Mouse (Mus musculus) right cerebral cortex, adult 2 months (tissue): ENCODE data around the gene Nrp1.

Experiments used
- DNase-seq, 2 experiments: peaks; one replicate each; pipeline ENCODE4 v3.0.0; 2021 to 2022; ENCODE audit warnings: low spot score in 2 of 2

The Nrp1 gene

DNA sequence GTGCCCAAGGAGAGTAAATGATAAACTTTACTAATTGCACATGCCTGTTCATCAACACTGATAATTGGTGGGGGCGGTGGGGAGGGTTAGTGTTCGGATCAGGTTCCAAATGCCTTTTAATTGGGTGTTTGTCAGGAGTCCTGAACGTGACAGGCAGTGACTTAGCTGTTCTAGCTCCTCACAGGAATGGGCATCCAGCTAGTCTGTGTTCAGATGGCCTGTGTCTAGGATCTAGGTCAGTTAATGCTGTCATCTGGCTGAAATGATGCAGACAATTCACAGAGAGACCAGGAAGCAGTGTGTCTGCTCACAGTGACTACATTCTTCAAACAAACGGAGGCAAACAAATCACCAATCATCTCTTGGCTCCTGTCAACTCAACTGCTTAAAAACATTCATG is 12.1 kb downstream of the Nrp1 start:
- DNase-seq: no peak

DNA sequence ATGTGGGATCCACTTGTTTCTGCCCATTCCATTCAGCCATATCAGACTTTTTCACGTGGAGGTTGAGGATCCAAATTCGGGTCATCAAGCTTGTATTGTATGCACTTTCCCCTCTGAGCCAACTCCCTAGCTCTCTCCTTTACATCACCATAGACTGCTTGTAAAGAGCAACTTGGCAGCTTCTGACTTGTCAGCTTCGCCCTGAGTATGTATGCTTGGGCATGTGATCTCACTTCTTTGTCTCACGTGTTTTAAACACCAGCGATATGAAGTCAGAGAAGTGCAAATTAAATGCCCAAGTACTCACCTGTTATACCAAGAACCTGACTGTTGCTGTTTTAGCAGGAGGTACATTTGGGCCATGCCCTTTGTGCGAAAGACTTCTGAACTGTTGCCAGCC is 12.6 kb downstream of the Nrp1 start:
- no peak for DNase-seq

DNA sequence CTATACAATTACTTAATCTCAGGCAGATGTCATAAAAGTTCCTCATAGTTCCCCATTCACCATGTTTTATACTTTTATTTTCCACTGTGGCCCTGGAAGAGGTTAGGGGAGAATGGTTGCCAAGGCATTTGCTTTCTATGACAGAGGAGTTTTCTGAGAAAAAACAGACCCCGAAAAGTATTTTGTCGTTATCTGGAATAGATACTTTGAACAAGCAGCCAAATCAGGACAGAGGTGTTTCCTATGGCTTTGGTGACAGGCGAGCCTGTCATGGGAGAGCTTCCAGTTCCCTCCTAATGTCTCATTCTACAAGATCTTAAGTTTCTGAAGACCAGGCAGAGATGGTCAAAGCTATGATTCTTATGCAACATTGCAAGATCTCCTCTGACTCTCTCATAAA is 13.4 kb downstream of the Nrp1 start:
- no peak for DNase-seq

DNA sequence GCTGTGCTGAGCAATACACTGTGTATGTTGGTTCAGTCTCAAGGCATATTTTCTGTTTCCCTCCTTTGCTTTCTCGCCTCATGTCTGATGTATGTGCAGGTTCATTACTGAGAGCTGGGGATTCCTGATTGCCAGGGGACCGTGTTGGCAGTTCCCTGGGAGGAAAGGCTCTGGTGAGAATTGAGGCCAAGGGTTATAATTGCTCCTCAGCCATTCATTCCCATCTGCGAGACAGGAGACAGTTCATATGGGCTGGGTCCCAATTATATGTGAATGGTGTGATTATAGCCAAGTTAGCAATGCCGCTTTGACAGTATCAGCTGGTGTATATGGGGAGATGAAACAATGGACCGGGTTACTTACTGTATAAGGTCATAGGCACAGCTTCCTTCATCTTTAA is 14.3 kb downstream of the Nrp1 start:
- DNase-seq: no peak

DNA sequence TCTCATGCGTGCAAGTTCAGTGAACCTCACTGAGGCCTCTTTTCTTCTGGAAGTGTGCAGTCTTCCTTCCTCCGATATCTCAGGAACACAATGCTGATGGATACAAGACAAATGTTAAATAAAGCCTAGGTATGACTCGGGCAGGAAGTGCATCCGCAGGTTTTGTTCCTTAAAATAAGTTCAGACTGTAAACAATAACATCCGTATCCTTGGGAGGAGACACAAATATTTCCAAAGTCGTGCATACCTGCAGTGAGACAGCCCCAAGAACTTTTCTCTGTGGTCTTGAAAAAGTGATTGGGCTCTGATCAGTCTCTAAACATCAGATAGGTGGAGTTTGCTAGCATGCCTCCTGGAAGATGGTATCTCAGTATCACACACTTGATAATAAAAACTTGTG is 15.0 kb downstream of the Nrp1 start:
- DNase-seq: no peak

DNA sequence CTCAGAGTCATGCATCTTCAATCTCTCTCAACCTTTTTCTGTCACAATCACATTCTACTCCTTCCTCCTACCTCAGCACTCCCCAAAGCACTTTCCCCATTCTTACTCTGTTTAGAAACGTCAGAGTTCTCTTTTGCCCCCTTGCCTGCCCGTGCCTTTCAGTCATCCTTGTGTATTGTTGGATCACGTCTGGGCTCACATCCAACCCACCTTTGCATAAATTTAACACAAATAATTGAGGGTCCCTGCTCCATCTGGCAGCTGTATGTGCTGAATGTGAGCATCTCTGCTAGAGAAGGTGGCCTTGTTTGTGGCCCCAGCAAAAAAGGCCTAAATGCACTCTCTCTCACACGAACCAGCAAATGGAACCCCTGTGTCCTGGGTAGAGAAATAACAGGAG is 16.9 kb downstream of the Nrp1 start:
- DNase-seq: no peak

DNA sequence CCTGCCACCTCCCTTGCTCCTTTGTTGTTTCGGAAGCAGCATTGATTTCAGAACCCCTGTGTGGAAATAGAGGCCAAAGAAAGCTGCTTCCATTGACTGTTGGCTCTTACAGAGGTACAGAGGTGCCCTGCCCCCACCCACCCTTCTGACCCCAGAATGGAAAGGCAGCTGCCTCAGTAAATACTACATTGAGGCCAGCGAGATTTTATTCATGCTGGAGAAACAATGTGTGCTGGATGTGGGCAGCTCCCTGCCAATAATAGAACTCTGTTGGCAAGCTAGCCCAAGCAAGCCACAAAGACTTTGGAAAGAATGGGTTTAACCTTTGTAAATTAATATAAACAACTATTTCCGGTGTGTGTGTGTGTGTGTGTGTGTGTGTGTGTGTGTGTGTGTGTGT is 24.8 kb downstream of the Nrp1 start:
- DNase-seq: peak in 1 of 2 experiments; percentile 37

DNA sequence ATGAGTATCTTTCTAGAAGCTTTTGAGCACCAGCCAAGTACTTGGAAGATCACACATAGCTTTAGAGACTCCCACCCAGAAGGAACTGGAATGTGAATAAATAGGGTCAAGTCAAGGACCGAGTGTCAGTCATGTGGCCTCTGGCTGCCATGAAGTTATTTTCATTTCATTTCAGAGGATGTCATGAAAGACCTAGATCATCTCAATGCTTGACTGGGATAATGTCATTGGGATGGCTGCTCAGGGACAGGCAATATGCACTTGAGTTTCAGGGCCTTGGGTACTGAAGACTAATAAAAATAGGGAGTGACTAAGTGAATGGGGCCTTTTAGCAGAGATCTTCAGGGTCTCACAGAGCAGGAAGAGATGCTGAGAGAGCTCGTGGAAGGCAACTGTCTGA is 26.0 kb downstream of the Nrp1 start:
- no peak for DNase-seq

DNA sequence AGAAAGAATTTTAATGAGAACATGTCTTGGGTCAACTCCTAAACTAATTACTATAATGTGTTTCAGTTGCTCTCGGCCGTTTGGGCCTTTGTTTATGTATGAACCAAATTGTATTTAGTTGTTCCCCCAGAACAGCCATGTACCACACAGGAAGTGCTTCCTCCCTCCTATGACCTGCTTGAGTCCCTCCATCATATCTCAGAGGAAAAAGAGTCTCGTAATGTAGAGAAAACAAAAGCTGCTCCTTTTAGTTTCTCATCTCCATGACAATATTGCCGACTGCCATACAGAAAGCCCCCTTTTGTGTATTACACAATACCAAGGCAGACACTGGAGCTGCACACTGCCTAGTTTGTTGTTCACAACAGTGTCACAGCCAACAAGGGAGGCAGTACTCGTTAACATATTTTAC is 26.5 kb downstream of the Nrp1 start:
- DNase-seq: no peak

DNA sequence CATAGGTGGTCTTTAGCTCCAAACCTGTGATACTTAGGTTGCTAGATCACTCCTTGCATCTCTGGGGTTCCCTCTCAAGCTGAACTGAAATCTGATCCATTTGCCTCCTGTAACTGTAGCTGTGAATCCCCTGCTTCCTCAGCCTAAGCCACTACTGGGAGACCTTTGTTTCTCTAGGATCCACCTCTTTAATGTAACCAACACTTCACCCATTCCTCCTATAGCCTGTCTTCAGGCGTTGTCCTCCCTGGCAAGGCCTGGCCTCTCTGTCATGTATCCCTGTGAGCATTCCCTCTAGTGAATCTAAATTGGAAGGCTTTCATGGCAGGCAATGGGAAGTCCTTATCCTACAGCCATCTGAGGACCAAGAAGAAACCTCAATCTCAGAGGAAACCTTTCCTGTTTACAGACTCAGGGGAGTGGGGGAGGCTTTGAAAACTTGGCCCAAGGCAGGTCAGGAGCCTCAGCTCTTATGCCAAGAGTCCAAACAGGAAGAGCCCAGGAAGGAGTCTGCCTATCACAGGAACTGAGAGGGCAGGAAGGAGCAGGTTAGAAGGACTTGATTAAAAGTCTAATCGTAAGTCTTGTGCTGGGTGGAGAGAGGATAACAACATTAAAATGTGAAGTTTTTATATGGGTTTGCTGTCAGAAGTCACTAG is 28.7 kb downstream of the Nrp1 start:
- no peak for DNase-seq

DNA sequence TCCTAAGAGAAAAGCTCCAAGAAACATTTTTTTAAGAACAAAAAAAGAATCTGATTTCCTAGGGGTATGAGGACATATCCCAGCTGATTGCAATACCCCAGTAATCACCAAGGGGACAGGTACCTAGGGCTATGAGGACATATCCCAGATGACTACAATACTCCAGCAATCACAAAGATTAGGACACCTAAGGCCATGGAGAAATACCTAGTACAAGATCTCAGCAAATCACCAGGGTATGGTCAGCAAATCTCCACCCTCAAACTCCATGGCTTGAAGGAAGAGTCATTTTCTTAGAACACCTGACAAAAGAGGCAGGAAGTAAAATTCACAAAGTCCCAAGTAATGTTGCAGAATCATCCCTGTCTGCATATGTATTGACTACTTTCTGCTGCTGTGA is 32.4 kb downstream of the Nrp1 start:
- DNase-seq: no peak

DNA sequence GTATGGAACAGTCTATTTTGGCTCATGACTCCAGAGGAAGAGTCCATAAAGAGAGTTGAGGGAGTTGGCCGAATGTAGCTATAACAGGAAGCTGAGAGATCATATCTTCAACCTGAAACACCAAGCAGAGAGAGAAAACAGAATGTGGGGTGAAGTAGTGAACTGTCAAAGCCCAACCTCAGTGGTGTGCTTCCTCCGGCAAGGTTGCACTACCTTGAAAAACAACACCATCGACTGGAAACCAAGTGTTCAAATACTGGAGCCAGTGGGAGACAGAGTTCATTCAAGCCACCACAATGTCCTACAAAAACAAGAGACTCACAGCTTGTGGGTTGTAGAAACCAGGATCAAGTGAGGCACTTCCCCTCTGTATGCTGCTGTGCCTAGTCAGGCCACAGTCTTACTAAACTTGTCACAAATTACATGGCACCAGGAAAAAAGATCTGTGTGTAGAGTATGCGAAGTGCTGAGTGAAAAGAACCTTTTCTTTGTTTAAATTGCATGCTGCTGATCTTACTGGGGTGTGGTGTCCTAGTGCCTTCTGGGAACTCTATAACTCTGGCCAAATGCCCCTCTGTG is 32.9 kb downstream of the Nrp1 start:
- DNase-seq: no peak

DNA sequence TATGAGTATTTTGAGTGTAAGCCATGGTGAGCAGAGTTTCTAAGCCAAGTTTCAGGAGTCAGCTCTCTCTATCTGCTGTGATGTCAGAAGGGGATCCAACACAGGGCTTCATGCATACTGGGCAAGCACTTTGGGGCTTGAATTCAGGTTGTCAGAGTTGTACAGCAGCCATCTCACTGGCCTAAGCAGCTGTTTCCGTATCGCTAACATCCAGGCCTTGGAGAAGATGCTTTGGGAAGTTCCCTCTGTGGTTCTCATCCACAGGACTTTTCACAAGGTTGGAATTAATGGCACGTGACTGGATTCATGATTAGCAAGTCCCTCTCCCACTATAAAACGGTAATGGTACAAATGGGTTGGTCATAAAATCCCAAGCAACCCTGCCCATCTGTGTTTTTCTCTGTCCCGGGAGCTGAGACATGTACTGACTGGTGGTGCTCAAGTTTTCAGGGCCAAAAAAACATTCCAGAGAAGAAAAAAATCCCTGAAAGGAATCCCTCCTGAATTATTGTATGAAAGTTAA is 36.3 kb downstream of the Nrp1 start:
- DNase-seq: no peak

DNA sequence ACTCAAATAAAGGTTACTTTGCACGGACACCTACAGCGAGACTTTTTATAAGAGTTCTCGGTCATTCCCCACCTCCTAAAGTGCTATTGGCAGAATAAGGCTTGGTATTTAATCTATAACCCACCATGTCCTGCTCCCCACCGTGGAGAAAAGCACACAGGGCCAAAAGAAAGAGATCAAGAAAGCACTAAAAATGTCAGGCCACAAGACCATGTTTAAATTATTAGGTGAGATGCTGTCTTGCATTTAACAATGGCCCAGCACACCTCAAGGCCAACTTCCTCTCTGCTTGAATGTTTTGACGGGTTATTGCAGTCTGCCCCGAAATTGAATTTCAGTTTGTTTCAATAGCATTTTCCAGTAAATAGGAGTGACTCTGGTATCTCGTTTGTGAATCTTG is 38.6 kb downstream of the Nrp1 start:
- DNase-seq: no peak

DNA sequence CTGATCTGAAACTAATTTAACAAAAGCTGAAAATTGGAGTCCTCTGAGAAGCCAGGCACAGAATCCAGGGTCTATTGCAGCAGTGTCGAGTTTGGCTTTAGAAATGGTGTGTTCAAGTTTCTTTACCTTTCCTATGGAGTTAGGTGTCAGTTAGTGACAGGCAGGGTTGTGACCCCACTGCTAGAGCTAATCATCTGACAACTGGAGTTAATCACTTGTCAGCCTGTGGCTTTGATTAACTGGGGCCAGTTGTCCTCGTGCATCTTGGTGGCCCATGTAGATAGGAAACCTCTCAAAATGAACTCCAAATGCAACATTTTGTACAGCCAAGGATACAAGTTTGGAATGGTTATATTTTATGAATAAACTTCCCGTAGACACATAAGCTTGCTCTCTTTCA is 39.0 kb downstream of the Nrp1 start:
- DNase-seq: no peak

DNA sequence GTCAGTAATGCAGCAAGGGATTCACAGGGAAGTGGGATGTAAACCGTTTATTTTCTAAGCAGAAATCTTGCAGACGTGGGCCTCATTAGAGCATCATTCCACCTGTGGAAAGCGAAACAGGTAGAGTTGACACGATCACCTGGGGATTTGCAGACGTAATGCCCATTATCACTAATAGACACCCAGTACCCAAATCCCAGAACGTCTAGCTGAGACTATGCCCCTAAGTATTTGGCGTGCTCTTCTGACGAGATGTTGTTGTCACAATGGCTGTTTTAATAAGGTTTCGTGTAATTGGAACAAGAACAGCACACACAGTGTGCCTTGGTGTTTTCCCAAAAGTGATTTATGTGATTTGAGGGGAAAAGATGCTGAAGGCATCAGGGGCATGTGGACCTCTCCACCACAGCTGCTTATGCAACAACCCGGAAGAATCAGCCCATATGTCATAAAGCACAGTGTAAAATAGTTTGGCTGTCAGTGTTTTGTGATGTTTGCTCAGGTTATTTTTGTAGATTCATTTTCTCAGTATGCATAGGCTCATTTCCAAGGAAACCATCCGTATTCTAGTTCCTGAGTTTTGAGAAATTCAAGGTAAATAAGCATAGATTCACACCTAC is 40.2 kb downstream of the Nrp1 start:
- DNase-seq: peak in 1 of 2 experiments; percentile 16

DNA sequence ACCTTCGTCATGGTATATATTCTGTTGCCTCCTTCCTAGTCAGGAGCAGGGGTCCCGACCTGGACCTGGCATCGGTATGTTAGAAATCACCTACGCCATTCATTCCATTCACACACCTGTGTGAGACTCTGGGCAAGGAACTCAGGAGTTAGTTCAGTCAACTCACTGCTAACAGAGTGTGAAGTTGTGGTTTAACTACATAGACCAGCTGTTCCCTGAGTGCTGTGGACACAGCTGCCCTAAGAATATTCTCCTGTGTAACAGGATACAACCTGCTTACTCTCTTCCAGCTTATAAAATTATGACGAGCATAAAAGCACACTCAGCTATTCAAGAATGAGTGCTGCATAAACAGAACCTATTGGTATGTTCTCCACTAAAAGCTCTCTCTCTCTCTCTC is 41.9 kb downstream of the Nrp1 start:
- DNase-seq: no peak

DNA sequence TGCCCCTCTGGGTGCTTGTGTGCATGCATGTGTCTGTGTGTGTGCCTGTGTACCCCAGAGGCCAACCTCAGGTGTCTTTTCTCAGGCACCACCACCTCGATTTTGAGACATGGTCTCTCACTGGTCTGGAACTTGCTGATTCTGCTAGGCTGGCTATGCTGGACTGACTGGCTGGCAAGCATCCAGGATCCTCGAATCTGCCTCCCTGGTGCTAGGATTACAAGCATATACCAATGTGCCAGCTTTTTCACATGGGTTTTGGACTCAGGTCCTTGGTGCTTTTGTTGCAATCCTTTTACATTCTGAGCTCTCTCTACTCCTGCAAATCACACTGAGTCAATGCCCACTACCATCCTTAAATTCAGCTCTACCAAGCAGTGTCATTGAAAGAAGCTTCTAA is 46.5 kb downstream of the Nrp1 start:
- DNase-seq: no peak

DNA sequence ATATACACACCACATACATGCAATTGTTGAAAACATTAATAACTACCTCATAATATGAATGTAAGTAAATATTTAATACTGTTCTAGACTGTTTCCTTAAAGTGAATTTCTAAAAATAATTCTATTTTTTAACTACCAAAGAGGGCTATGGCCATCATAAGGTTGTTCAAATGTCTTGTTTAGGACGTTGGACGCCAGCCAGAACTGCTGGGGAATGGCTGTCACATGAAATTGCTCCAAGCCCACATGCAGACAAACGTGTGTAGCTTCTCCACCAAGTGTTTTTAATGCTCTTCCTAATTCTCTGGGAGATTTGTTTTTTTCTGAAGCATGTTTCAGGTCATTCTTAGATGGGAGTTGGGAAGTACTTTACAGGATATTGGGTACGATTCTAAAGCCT is 55.0 kb downstream of the Nrp1 start:
- DNase-seq: no peak

DNA sequence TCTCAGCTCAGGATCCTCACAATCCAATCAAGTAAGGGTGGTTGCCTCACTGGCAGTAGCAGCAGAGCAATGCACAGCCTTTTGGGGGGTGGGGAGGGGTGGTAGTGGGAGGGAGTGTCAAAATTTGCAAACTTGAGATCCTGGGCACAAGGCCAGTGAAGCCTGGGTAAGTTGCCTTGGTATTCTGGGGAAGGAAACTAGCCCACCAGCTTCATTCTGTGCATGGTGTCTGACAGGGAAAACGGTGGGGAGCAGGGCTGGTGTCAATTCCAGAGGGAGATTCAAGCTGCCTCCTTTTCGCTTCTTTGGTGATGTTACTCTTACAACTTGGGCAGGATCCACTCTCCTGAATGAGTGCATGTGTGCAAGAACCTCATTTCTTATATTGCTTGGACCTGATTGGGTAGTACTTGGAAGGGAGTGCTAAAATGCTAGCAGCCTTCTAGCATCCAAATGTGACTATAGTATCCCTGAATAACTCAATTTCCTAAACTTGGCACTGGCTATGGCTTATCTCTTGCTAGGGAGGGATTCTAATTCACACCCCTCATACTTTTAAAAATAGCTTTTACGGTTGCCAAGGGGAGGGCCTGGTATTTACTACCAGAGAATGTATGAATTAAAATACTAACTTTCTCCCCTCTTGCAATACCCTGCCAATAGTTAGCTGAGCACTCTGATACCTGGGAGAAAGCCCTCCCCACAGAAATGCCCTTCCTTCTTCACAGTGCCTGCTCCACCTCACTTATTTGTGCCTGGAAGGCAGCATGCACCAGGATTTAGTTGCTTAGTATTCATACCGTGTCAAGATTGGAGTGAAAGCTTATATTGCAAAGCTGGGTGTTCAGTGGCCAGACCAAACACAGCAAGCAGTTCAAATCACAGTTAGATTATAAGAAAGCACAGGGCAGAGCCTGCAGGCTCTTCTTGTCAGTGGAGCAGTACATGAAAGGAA is 57.6 kb downstream of the Nrp1 start:
- peak; percentile 62 to 63 for DNase-seq

DNA sequence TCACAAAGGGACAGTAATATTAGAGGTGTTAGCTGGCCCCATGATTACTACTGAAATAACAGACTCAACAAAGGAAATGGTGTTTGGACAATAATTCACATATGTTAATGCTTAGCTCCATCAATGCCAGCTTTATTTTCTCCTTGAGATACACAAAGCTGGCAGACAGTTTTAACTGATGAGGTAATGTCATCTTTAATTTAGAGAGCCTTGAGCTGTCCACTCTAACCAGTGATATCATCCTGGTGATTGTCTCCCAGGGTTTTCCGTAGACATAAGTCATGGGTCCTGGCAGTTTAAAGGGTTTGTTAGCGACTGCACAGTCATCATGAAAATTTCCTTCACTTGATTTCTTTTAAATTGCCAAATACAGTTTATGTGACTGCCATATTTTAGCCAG is 58.5 kb downstream of the Nrp1 start:
- no peak for DNase-seq
